ENCODE assay signal across 13 mouse cellular contexts in genomic region chr12:50935516-50935915, GRCm38 (mm10).
"Had no signal": no experiment of that assay in that cellular context is flagged by ENCODE, and none has a peak within 500 bp of the region (broad histone marks: within the 10 kb centered on the region; RNA-seq: fewer than 3 reads in every experiment).

No protein-coding gene starts in this region.

- DNase-seq: kidney, adult 2 months; kidney, postnatal 25 days; lung, embryonic 14.5 days; lung, postnatal 10 days; lung, postnatal 4 days; thymus, postnatal 36 days had no signal

- H3K4me3 ChIP-seq: intestine, embryonic 15.5 days; kidney, embryonic 15.5 days; left cerebral cortex, adult 2 months; limb, embryonic 15.5 days; liver, embryonic 12.5 days; stomach, embryonic 15.5 days had no signal

- H3K9me3 ChIP-seq: intestine, embryonic 15.5 days; kidney, embryonic 15.5 days; limb, embryonic 15.5 days; liver, embryonic 12.5 days; stomach, embryonic 15.5 days had no signal

- H3K27me3 ChIP-seq: intestine, embryonic 15.5 days; kidney, embryonic 15.5 days; limb, embryonic 15.5 days; liver, embryonic 12.5 days; stomach, embryonic 15.5 days had no signal

- H3K36me3 ChIP-seq: intestine, embryonic 15.5 days; kidney, embryonic 15.5 days; limb, embryonic 15.5 days; liver, embryonic 12.5 days; stomach, embryonic 15.5 days had no signal

- H3K27ac ChIP-seq: intestine, embryonic 15.5 days; kidney, embryonic 15.5 days; left cerebral cortex, adult 2 months; limb, embryonic 15.5 days; liver, embryonic 12.5 days; stomach, embryonic 15.5 days had no signal

- H3K4me2 ChIP-seq: intestine, embryonic 15.5 days; kidney, embryonic 15.5 days; limb, embryonic 15.5 days; liver, embryonic 12.5 days; lung, embryonic 14.5 days; midbrain, embryonic 11.5 days; stomach, embryonic 15.5 days had no signal

- H3K4me1 ChIP-seq: intestine, embryonic 15.5 days; kidney, embryonic 15.5 days; limb, embryonic 15.5 days; liver, embryonic 12.5 days; stomach, embryonic 15.5 days had no signal

- ATAC-seq: intestine, embryonic 15.5 days; liver, embryonic 12.5 days had no signal

- H3K9ac ChIP-seq: intestine, embryonic 15.5 days; kidney, embryonic 15.5 days; limb, embryonic 15.5 days; liver, embryonic 12.5 days; lung, embryonic 14.5 days; stomach, embryonic 15.5 days had no signal
